ENCODE assay signal across 8 mouse cellular contexts in the genomic region with DNA sequence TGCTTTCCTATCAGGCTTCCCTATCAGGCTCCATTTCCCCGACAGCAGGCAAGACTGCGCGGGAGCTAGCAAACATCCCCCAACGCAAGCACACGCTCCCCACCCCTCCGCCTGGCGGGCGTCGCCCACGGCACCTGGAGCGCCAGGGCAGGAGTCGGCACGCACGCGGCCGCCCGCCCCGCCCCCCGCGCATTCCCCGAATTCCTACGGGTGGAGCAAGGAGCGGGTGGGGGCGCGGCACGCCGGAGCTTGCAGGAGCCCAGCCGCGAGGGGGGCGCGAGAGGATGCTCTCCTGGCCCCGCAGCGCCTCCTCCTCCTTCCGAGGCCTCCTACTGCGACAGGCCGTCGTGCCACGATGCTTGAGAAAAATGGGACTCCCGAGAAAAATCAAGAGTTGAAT. TPM values are rescaled to one million over a fixed set of nuclear protein-coding genes. Genes with fewer than 3 reads are reported as not detected.
DNase-seq lines count a peak whose midpoint lies in the region; ATAC-seq and TF ChIP-seq lines count a peak whose summit lies in the region.

No protein-coding gene starts in this region.

- TF ChIP-seq EP300 in stomach, postnatal 0 days (optimal IDR thresholded peaks at IDR 0.05), result peak; percentile 65

- H3K36me3 ChIP-seq in heart, embryonic 11.5 days (ENCODE audit: control insufficient read depth, insufficient read depth, low read length), result peaks cover 6% of the 10 kb centered on the region
- peaks cover 26% of the 10 kb centered on the region for H3K36me3 ChIP-seq in kidney, embryonic 15.5 days
- H3K36me3 ChIP-seq in stomach, postnatal 0 days (ENCODE audit: control insufficient read depth, insufficient read depth, low read length), result no peaks in the 10 kb centered on the region; the same call in 1 of the 2 replicates

- peak overlapping the region; percentile 95 for H3K9ac ChIP-seq in heart, embryonic 11.5 days (ENCODE audit: low read depth, low read length)
- peak overlapping the region; percentile 96 for H3K9ac ChIP-seq in kidney, embryonic 15.5 days
- H3K9ac ChIP-seq in stomach, postnatal 0 days (ENCODE audit: low read length), result peak overlapping the region; percentile 89

- peaks cover 35% of the 10 kb centered on the region for H3K4me1 ChIP-seq in heart, embryonic 11.5 days (ENCODE audit: control insufficient read depth, insufficient read depth, low read length)
- peaks cover 59% of the 10 kb centered on the region for H3K4me1 ChIP-seq in kidney, embryonic 15.5 days
- peaks cover 6% of the 10 kb centered on the region; the same call in 1 of the 2 replicates for H3K4me1 ChIP-seq in stomach, postnatal 0 days (replicated peaks; ENCODE audit: control insufficient read depth, insufficient read depth)

- no peaks in the 10 kb centered on the region for H3K9me3 ChIP-seq in heart, embryonic 11.5 days (replicated peaks; ENCODE audit: control insufficient read depth, low read length)
- H3K9me3 ChIP-seq in kidney, embryonic 15.5 days (replicated peaks), result no peaks in the 10 kb centered on the region
- H3K9me3 ChIP-seq in stomach, postnatal 0 days (ENCODE audit: control insufficient read depth, low read length), result no peaks in the 10 kb centered on the region

- H3K27me3 ChIP-seq in heart, embryonic 11.5 days (ENCODE audit: control insufficient read depth, insufficient read depth, low read length), result no peaks in the 10 kb centered on the region
- no peaks in the 10 kb centered on the region for H3K27me3 ChIP-seq in kidney, embryonic 15.5 days
- no peaks in the 10 kb centered on the region for H3K27me3 ChIP-seq in stomach, postnatal 0 days (ENCODE audit: control insufficient read depth, insufficient read depth, low read length)

- under 1% methylated on average over 34 of the region's 39 CpGs for WGBS in heart, embryonic 11.5 days (ENCODE audit: insufficient replicate concordance)
- WGBS in kidney, embryonic 15.5 days, result under 1% methylated on average over 39 of the region's 39 CpGs
- WGBS in stomach, postnatal 0 days, result 1% methylated on average over 39 of the region's 39 CpGs

- H3K4me3 ChIP-seq in heart, embryonic 11.5 days (ENCODE audit: low read depth, low read length), result peak overlapping the region; percentile 87
- peak overlapping the region; percentile 80 for H3K4me3 ChIP-seq in kidney, embryonic 15.5 days (replicated peaks)
- H3K4me3 ChIP-seq in stomach, postnatal 0 days (ENCODE audit: low read depth, low read length), result peak overlapping the region; percentile 83

- peak overlapping the region; percentile 93 for H3K27ac ChIP-seq in heart, embryonic 11.5 days (ENCODE audit: low read depth, low read length)
- H3K27ac ChIP-seq in kidney, embryonic 15.5 days, result peak overlapping the region; percentile 95
- peak overlapping the region; percentile 89 for H3K27ac ChIP-seq in stomach, postnatal 0 days (replicated peaks)

- no peak for TF ChIP-seq CTCF in brain, embryonic 14.5 days (IDR thresholded peaks at IDR 0.05; ENCODE audit: borderline replicate concordance, extremely low read depth, insufficient read depth, insufficient read length)
- TF ChIP-seq CTCF in stomach, postnatal 0 days (IDR thresholded peaks at IDR 0.05; ENCODE audit: low read depth), result no peak

- DNase-seq in NIH3T3 (ENCODE audit: low read depth), result peak; percentile 88
- DNase-seq in brain, embryonic 14.5 days (ENCODE audit: low read depth), result peak; percentile 83
- peak; percentile 88 for DNase-seq in lung, postnatal 14 days
- peak; percentile 85 for DNase-seq in stomach, postnatal 0 days (ENCODE audit: low spot score)
- DNase-seq in spleen, adult 12 weeks (ENCODE audit: low spot score), result no peak

- peak overlapping the region; percentile 81 for H3K4me2 ChIP-seq in heart, embryonic 11.5 days
- peak overlapping the region; percentile 84 for H3K4me2 ChIP-seq in kidney, embryonic 15.5 days
- peak overlapping the region; percentile 95 for H3K4me2 ChIP-seq in stomach, postnatal 0 days (replicated peaks; ENCODE audit: low read depth)

- no peak for ATAC-seq in heart, embryonic 11.5 days (replicated peaks; ENCODE audit: insufficient number of reproducible peaks, low FRiP score, low TSS enrichment)
- peak; percentile 31 for ATAC-seq in kidney, embryonic 15.5 days (replicated peaks; ENCODE audit: low FRiP score)
- ATAC-seq in stomach, postnatal 0 days (ENCODE audit: low FRiP score, low TSS enrichment), result peak; percentile 45
- no peak for ATAC-seq in megakaryocyte progenitor cell, adult 5-6 weeks (replicated peaks; ENCODE audit: poor library complexity)

- no peak for TF ChIP-seq POLR2A in brain, embryonic 14.5 days (IDR thresholded peaks at IDR 0.05; ENCODE audit: borderline replicate concordance, extremely low read depth, insufficient read depth, insufficient read length, poor library complexity, severe bottlenecking)

RNA-seq across cellular contexts. Expression of gene Ajuba, which starts 1.7 kb away (rescaled TPM):
- polyA plus RNA-seq in brain, embryonic 14.5 days (2012; rRNA removed), result 17.6 and 17.9 TPM in 2 replicates
- polyA plus RNA-seq in heart, embryonic 11.5 days (2014; fragmentation: Nextera tagmentation; extraction: Ambion mirVana), result 23.4 and 30.7 TPM in 2 replicates
- polyA plus RNA-seq in kidney, embryonic 15.5 days (2015; fragmentation: Nextera tagmentation; extraction: Ambion mirVana), result 45.9 and 50.4 TPM in 2 replicates
- 18.9 and 26.4 TPM in 2 replicates for polyA plus RNA-seq in stomach, postnatal 0 days (2015; fragmentation: Nextera tagmentation; extraction: Ambion mirVana)
- total RNA-seq in megakaryocyte progenitor cell, adult 5-6 weeks (2015), result 1.2 and 2.1 TPM in 2 replicates
- 0.29 and 1.2 TPM in 2 replicates for total RNA-seq in megakaryocyte progenitor cell, adult 5-6 weeks (2017)

RNA-seq across cellular contexts. Expression of gene Haus4, which starts 21.2 kb away (rescaled TPM):
- 15.5 and 18.8 TPM in 2 replicates for polyA plus RNA-seq in brain, embryonic 14.5 days (2012; rRNA removed)
- 40.1 and 42.8 TPM in 2 replicates for polyA plus RNA-seq in heart, embryonic 11.5 days (2014; fragmentation: Nextera tagmentation; extraction: Ambion mirVana)
- 50.7 and 53.2 TPM in 2 replicates for polyA plus RNA-seq in kidney, embryonic 15.5 days (2015; fragmentation: Nextera tagmentation; extraction: Ambion mirVana)
- polyA plus RNA-seq in stomach, postnatal 0 days (2015; fragmentation: Nextera tagmentation; extraction: Ambion mirVana), result 23.7 and 24.1 TPM in 2 replicates
- total RNA-seq in megakaryocyte progenitor cell, adult 5-6 weeks (2015), result 62.1 and 62.7 TPM in 2 replicates
- 90.7 and 94.0 TPM in 2 replicates for total RNA-seq in megakaryocyte progenitor cell, adult 5-6 weeks (2017)

RNA-seq across cellular contexts. Expression of gene 4931414P19Rik, which starts 30.2 kb away (rescaled TPM):
- 12.8 and 14.5 TPM in 2 replicates for polyA plus RNA-seq in brain, embryonic 14.5 days (2012; rRNA removed)
- polyA plus RNA-seq in heart, embryonic 11.5 days (2014; fragmentation: Nextera tagmentation; extraction: Ambion mirVana), result 4.4 and 4.5 TPM in 2 replicates
- polyA plus RNA-seq in kidney, embryonic 15.5 days (2015; fragmentation: Nextera tagmentation; extraction: Ambion mirVana), result 10.2 and 11.3 TPM in 2 replicates
- 2.4 and 3.0 TPM in 2 replicates for polyA plus RNA-seq in stomach, postnatal 0 days (2015; fragmentation: Nextera tagmentation; extraction: Ambion mirVana)
- total RNA-seq in megakaryocyte progenitor cell, adult 5-6 weeks (2015), result 6.9 and 14.0 TPM in 2 replicates
- 5.1 TPM in 2 replicates for total RNA-seq in megakaryocyte progenitor cell, adult 5-6 weeks (2017)

RNA-seq across cellular contexts. Expression of gene Psmb5, which starts 42.2 kb away (rescaled TPM):
- 257 and 335 TPM in 2 replicates for polyA plus RNA-seq in brain, embryonic 14.5 days (2012; rRNA removed)
- 364 and 386 TPM in 2 replicates for polyA plus RNA-seq in heart, embryonic 11.5 days (2014; fragmentation: Nextera tagmentation; extraction: Ambion mirVana)
- 422 and 424 TPM in 2 replicates for polyA plus RNA-seq in kidney, embryonic 15.5 days (2015; fragmentation: Nextera tagmentation; extraction: Ambion mirVana)
- 279 and 291 TPM in 2 replicates for polyA plus RNA-seq in stomach, postnatal 0 days (2015; fragmentation: Nextera tagmentation; extraction: Ambion mirVana)
- total RNA-seq in megakaryocyte progenitor cell, adult 5-6 weeks (2015), result 189 and 217 TPM in 2 replicates
- total RNA-seq in megakaryocyte progenitor cell, adult 5-6 weeks (2017), result 58.9 and 64.6 TPM in 2 replicates

RNA-seq across cellular contexts. Expression of gene Psmb11, which starts 45.6 kb away (rescaled TPM):
- 0.07 TPM in 1 of 2 replicates, not detected in the other for polyA plus RNA-seq in brain, embryonic 14.5 days (2012; rRNA removed)
- polyA plus RNA-seq in heart, embryonic 11.5 days (2014; fragmentation: Nextera tagmentation; extraction: Ambion mirVana), result not detected in 2 replicates
- polyA plus RNA-seq in kidney, embryonic 15.5 days (2015; fragmentation: Nextera tagmentation; extraction: Ambion mirVana), result not detected in 2 replicates
- 0.02 TPM in 1 of 2 replicates, not detected in the other for polyA plus RNA-seq in stomach, postnatal 0 days (2015; fragmentation: Nextera tagmentation; extraction: Ambion mirVana)
- total RNA-seq in megakaryocyte progenitor cell, adult 5-6 weeks (2015), result not detected in 2 replicates
- total RNA-seq in megakaryocyte progenitor cell, adult 5-6 weeks (2017), result 0.04 TPM in 1 of 2 replicates, not detected in the other

Comparison
In these comparisons a context has a peak if more than half of its experiments do, and no peak if none do; other contexts are left out.
1. ATAC-seq: peak in kidney, embryonic 15.5 days (single experiment) and stomach, postnatal 0 days (single experiment); none in heart, embryonic 11.5 days (single experiment) and megakaryocyte progenitor cell, adult 5-6 weeks (single experiment).
2. Peak in every context shown above with its lines, with median percentiles within 50 percentile points of each other: H3K27ac ChIP-seq, H3K4me2 ChIP-seq, H3K4me3 ChIP-seq and H3K9ac ChIP-seq.